Mouse (Mus musculus) kidney, adult 2 months (tissue): Measurements from ENCODE around the gene Arhgef10l. TPM values are rescaled to one million over a fixed set of nuclear protein-coding genes. Genes with fewer than 3 reads are reported as not detected.
A peak's percentile ranks its signal among the peaks of the same experiment; 100 is the strongest.

Experiments used
- DNase-seq: peaks from one replicate; pipeline ENCODE4 v3.0.0; 2021
- H3K27ac ChIP-seq: fragments of 200-500 bp; 2 replicates; pipeline ENCODE4 v1.5.1; 2012; ENCODE audit warnings: low read depth, low read length, control low read depth, inconsistent platforms; ENCODE audit not compliant: insufficient read depth
- H3K27me3 ChIP-seq: fragments of 200-500 bp; replicated peaks from 2 replicates; pipeline ENCODE4 v1.6.1; 2012; ENCODE audit warnings: mild to moderate bottlenecking, moderate library complexity, low read length, inconsistent platforms; ENCODE audit not compliant: control insufficient read depth, insufficient read depth
- H3K36me3 ChIP-seq: fragments of 200-500 bp; 2 replicates; pipeline ENCODE4 v1.6.1; 2012; ENCODE audit warnings: mild to moderate bottlenecking, moderate library complexity, low read length, inconsistent platforms; ENCODE audit not compliant: control insufficient read depth, insufficient read depth
- H3K4me1 ChIP-seq: fragments of 200-500 bp; 2 replicates; pipeline ENCODE4 v1.6.1; 2011; ENCODE audit warnings: low read length; ENCODE audit not compliant: control insufficient read depth, insufficient read depth
- H3K4me3 ChIP-seq: fragments of 200-500 bp; 2 replicates; pipeline ENCODE4 v1.5.1; 2011; ENCODE audit warnings: mild to moderate bottlenecking, low read depth, low read length, control low read depth; ENCODE audit not compliant: insufficient read depth
- CTCF ChIP-seq: fragments of 200-500 bp; conservative IDR thresholded peaks from 2 replicates; pipeline ENCODE4 v1.5.1; 2011; ENCODE audit warnings: low read depth, mild to moderate bottlenecking, control low read depth, low read length, moderate library complexity, mixed read lengths; ENCODE audit not compliant: insufficient read depth, insufficient read length
- POLR2A ChIP-seq: fragments of 200-500 bp; IDR thresholded peaks from one replicate; pipeline ENCODE4 v1.6.1; 2011; ENCODE audit warnings: low read depth, low read length, control low read depth
- WGBS: fragments of 180-500 bp; shearing (Covaris S2); methylation state at CpG from one replicate; pipeline ENCODE4 v1.1.7; 2018; 5-methylcytosine and 5-hydroxymethylcytosine counted together
- polyA plus RNA-seq: library from polyadenylated mRNA; depleted of rRNA; stranded (reverse); fragments of >200 nt; gene quantifications from 2 replicates; pipeline ENCODE4 v1.2.3, GENCODE M21; 2012

Gene Arhgef10l
- polyA plus RNA-seq, 1 experiment: 42.0 TPM

DNA sequence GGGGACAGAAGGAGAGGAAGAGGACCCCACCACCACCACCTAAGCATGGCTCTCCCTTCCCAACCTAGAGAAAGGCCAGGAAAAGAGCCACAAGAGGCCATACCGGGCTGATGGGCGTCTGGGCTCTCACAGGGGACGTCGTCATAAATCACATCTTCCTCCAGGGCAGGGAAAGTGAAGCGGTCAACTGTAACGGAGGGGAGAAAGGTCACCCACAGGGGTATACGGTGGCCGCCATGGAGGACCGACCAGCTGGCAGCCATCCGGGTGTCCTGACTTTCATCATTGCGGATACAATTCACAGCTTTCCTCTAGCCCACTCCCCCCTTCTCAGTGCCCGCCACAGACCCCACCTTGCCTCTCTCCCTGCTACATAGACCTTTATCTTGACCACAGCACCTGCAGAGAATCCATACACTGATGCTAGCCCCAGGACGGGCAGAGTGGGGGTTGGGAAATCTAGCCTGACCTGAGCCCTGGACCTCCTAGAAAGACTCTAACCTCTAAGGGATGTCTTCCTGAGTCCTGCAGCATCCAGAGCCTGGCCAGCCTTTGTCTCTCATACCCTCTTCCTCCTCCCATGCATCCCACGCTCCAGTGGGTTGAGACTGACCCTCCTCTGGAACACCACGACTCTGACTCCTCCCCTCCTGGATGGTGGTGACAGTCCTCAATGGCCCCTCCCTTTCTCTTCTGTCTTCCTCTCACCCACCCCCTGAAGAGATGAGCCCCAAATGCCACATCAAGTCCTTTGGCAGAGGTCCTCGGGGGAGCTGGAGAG lies 72.6 kb downstream of the Arhgef10l start:
- 30% methylated on average over 16 of the region's 16 CpGs for WGBS
- TF ChIP-seq CTCF (no peak), POLR2A (no peak)
- 0 out of 2 replicates have a peak, but pooled peaks cover 5% of the 10 kb centered on the region for H3K4me1 ChIP-seq
- no peaks in the 10 kb centered on the region for H3K27me3 ChIP-seq
- H3K4me3 ChIP-seq: no peak overlapping the region
- no peaks in the 10 kb centered on the region for H3K36me3 ChIP-seq
- H3K27ac ChIP-seq: no peak overlapping the region
- DNase-seq: peak; percentile 36

DNA sequence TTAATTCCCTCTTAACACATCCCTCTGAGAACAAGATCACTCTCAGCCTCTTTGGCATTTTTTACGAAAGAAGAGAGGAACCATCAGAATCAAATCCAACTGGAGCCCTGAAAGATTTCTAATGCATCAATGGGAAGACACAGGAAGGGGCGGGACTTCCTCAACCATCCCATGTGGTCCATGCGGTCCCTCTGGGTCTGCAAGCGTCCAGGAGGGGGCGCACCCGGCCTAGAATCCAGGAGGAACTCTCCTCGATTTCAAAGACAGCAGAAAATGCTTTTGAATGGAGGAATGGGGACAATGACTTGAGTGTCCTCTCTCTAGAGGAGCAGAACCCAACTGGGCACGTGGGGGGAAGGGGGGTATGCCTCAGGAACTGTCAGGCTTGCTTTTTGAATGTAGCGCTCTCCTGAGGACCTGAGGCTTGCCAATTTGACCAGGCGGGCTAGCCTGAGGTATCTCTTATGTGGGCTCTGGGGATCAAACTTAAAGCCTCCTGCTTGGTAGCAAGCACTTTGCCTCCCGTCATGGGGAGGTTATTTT lies 73.5 kb downstream of the Arhgef10l start:
- Histone ChIP-seq H3K36me3 (no peaks in the 10 kb centered on the region), H3K27me3 (no peaks in the 10 kb centered on the region), H3K4me3 (no peak overlapping the region), H3K27ac (no peak overlapping the region), H3K4me1 (0 out of 2 replicates have a peak, but pooled peaks cover 5% of the 10 kb centered on the region)
- WGBS: 35% methylated on average over 11 of the region's 11 CpGs
- TF ChIP-seq CTCF: peak; percentile 79
- TF ChIP-seq POLR2A: no peak
- peak; percentile 85 for DNase-seq

DNA sequence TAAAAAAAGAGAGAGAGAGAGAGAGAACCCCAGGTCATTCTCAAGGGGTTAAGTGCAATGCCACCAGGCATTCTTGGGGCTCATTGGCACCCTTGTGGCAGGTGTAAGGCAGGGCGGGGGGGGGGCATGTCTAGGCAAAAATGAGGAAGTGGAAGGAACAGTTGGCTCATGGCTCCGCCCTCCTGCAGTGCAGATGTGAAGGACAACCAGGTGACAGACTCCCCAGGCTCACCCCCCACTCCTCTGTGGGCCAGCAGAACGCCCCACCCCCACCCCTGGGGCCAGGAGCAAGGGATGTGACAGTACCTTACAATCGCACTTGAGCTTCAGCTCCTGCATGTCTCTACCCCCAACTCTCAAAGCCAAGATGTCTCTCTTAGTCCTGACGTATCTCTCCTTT lies 79.3 kb downstream of the Arhgef10l start:
- H3K27ac ChIP-seq: no peak overlapping the region
- no peak for DNase-seq
- no peaks in the 10 kb centered on the region for H3K27me3 ChIP-seq
- no peak overlapping the region for H3K4me3 ChIP-seq
- WGBS: 81% methylated on average over 5 of the region's 5 CpGs
- TF ChIP-seq CTCF (no peak), POLR2A (no peak)
- H3K36me3 ChIP-seq: no peaks in the 10 kb centered on the region
- no peaks in the 10 kb centered on the region for H3K4me1 ChIP-seq

DNA sequence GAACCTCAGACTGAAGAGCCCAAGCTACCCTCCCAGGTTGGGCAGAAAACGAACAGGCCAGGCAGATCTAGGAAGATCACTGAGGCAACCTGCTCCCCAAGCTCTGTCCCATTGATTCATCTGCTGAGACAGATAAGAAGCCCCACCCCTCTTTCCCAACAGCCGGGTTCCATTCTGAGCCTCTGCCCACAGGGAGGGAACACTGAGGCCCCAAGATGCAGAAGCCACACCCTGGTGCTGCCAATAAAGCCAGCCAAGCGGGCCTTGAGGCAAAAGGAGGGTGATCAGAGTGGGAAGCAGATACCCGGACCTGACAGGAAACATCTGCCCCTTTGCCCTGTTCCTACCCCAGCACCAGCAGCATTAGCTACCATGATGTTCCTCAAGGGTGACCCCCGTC lies 81.6 kb downstream of the Arhgef10l start:
- no peak for DNase-seq
- TF ChIP-seq POLR2A: no peak
- no peak for TF ChIP-seq CTCF
- WGBS: 50% methylated on average over 5 of the region's 5 CpGs

DNA sequence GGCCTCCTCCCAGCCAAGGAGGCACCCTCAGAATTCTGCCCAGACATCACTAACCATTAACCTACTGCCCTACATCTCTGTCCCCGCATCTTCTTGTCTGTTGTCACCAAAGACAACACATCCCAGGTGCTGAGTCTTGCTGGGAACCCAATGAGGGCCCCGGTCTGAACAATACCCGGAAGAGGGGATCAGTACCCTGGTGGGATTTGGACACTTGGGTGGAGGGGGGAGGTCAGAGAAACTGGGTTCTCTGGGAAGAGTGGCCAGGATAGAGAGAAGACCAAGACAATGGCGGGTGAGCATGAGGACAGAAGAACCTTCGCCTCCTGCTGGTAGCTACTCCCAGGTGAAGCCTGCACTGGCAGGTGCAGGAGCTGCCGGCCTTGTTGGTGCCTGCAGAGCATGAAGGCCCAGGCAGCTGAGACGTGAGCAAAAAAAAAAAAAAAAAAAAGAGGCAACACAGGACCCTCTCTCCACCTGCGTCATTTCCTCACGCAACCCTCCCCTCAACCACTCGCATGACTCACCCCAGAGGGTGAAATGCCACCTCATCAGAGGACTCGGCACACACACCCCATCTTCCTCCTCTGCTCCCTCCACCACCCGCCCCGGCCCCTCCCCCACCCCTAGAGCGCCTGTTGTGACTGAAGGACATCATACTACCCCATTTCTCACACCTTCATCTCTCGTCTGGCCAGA lies 83.3 kb downstream of the Arhgef10l start:
- H3K36me3 ChIP-seq: 0 out of 2 replicates have a peak, but pooled peaks cover 2% of the 10 kb centered on the region
- no peak overlapping the region for H3K4me3 ChIP-seq
- H3K27ac ChIP-seq: no peak overlapping the region
- DNase-seq: no peak
- TF ChIP-seq POLR2A (no peak), CTCF (no peak)
- no peaks in the 10 kb centered on the region for H3K27me3 ChIP-seq
- no peaks in the 10 kb centered on the region for H3K4me1 ChIP-seq
- WGBS: 72% methylated on average over 15 of the region's 15 CpGs

More for the DNA sequence above, 81.6 kb downstream of the Arhgef10l start:
- no peaks in the 10 kb centered on the region for H3K27me3 ChIP-seq
- H3K4me3 ChIP-seq: no peak overlapping the region
- no peak overlapping the region for H3K27ac ChIP-seq
- no peaks in the 10 kb centered on the region for H3K4me1 ChIP-seq
- H3K36me3 ChIP-seq: 0 out of 2 replicates have a peak, but pooled peaks cover 2% of the 10 kb centered on the region

DNA sequence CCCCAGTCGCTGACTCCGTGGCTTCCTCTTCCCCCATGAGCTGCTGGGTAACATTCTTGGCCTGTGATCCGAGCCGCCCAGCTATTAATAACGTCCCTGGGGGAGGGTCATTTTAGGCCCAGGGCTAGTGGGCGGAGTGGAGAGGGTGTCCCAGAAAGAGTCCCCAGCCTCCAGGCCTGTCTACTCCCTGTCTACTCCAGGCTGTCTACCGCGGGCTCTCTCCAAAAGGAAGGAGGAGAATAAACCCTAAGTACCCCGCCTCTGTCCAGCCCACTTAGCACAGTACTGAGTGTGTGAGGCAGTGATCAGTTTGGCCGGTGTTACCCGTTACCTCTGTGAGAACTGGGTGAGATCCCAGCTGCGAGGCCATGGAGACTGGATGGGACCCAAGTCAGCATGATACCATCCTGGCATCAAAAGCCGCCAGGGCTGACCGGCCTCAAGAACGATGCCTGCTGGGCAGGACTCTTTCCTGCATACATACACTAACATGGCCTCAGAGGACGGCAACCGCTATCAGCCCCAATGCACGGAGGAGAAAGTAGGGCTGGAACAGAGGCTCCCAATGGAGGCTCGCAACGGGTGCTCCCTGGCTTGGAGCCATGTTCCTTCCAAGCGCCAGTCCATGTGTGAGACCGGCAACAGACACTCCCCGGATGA lies 84.0 kb downstream of the Arhgef10l start:
- peak overlapping the region; percentile 41; the same call in 1 of the 2 replicates for H3K4me3 ChIP-seq
- no peak for TF ChIP-seq POLR2A
- TF ChIP-seq CTCF: no peak
- peak; percentile 60 for DNase-seq
- H3K27ac ChIP-seq: no peak overlapping the region
- peaks cover 2% of the 10 kb centered on the region; the same call in 1 of the 2 replicates for H3K36me3 ChIP-seq
- H3K27me3 ChIP-seq: no peaks in the 10 kb centered on the region
- H3K4me1 ChIP-seq: no peaks in the 10 kb centered on the region
- 54% methylated on average over 23 of the region's 23 CpGs for WGBS

DNA sequence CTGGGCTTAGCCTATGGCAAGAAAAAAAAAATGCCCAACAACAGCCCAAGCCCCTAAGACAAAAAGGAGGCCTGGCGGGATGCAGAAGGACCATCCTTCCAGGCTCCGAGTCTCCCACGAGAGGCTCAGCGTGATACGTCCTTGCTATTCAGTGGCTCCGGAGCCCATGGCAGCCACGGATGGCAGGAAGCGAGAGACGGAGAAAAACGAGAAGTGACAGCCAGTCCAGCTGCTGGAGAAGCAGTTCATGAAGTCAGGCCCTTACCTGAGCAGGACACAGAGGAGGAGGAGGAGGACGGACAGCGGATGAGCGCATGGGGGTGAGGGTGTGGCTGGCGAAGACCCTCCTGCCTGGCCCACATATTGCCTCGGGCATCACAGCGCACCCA lies 84.5 kb downstream of the Arhgef10l start:
- H3K27ac ChIP-seq: no peak overlapping the region
- peak overlapping the region; percentile 41 for H3K4me3 ChIP-seq
- 78% methylated on average over 16 of the region's 16 CpGs for WGBS
- DNase-seq: no peak
- no peak for TF ChIP-seq CTCF
- TF ChIP-seq POLR2A: no peak
- H3K4me1 ChIP-seq: no peaks in the 10 kb centered on the region
- H3K27me3 ChIP-seq: no peaks in the 10 kb centered on the region
- H3K36me3 ChIP-seq: peaks cover 2% of the 10 kb centered on the region; the same call in 1 of the 2 replicates
